Mouse (Mus musculus): ENCODE measurements at regions not wholly inside any gene's neighbourhood (a gene's known extent, or its start where the extent isn't known, plus 50 kb on each side); places are given as distances from the start of the nearest gene placed in this dataset.

DNA sequence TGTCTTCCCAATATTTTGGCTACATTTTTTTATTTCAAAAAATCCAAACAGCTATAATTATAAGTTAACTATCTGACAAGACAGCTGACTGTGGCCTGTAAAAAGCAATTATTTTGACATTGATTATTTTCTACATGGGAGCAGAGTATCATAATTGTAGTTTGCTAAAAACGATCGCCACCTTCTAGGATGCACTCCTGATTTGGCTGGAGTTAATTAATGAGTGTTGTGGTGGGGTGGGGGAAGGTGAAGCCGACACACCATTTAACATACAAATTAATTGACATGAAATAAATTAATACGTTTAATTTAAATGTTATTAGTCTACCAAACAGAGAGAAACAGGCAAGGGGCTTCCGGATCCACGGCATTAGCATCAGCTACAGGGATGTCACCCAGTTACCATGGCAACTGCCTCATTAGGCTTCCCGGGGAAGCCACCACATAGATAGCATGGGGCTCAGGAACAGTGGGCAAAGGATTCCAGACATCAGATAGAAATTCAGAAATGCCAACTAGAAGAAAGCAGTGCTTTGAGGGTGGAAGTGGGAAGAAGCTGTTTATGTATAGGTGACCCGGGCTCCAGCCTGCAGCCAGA, 255.9 kb downstream of the Prdm2 start:
- DNase-seq, result no peak

GRCm38 (mm10) chr4:142956376-142956775, 256.4 kb downstream of the Prdm2 start:
- no peak for DNase-seq

GRCm38 (mm10) chr4:142953724-142954123, 259.1 kb downstream of the Prdm2 start:
- DNase-seq, result no peak

DNA sequence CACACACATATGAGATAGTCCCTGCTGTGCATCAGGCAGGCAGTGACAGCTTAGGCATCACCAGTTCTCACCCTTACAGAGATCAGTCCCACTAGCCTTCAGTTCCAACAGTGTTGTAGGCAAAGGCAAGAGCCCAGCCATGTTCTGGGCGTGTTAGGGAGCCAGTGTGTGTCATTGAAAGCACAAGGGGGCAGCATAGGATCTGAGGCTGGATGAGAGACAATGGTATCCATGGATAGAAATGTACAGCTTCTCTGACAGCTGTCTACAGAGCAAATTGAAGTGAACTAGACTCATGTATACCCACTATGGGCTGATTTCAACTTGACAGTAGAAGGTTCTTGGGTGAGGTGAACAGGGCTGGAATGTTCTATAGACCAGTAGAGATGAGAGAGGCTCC, 259.9 kb downstream of the Prdm2 start:
- DNase-seq, result no peak

DNA sequence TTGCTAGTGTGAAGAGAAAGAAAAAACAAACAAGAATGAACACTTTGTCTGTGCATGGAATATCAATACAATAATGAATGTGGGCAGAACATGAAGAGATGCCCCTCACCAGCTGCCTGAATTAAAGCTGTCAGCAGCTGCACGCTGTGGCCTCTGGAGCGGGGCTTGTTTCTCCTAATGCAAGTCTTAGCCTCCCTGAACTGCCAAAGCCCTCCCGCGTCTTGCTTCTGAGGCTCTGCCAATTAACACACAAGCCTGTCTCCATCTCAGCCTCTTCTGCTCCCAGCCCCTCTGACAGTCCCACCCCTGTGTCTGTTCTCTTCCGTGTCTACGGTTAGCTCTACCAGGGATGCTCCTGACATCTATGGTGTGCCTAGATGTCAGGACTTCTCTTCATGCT, 265.1 kb downstream of the Prdm2 start:
- DNase-seq, result no peak

GRCm38 (mm10) chr4:142933627-142934026, 279.2 kb downstream of the Prdm2 start:
- no peak for DNase-seq

- DNase-seq, result no peak
These were observed 283.6 kb downstream of the Prdm2 start for GRCm38 (mm10) chr4:142929245-142929644.

DNA sequence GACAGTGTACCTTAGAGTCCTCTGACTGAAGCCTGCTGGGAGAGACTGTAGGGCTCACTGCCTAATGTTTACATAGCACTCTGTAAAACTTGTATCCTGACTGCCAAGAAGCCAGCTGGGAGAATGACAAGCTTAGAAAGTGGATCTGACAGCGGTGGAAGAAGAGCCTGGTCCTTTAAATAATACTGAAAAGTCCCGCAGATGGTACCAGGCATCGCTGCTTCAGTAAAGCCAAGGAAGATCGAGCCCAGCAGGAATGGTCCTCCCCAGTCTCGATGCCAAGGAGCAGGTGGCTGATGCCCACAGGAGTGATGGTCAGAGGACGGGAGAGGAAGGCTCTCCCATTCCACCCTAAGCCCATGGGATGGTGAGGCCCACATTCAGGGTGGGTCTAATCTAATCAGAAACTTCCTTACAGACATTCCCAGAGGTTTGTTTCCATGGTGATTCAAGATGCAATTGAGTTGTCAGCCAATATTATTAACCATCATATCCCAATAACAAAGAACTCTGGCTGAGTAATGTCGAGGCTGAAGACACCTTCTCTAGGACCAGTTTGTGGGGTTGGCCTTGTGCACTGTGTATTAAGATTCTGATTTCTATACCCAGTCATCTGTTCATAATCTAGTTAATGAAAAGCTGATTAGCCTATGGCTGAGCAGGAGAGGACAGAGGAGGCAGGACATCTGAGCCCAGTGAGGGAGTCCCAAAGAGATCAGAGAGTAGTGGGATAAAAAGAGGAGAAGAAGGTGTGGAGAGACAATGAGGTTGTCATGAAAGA, 285.3 kb downstream of the Prdm2 start:
- no peak for DNase-seq

GRCm38 (mm10) chr4:142925111-142925510, 287.7 kb downstream of the Prdm2 start:
- no peak for DNase-seq

DNA sequence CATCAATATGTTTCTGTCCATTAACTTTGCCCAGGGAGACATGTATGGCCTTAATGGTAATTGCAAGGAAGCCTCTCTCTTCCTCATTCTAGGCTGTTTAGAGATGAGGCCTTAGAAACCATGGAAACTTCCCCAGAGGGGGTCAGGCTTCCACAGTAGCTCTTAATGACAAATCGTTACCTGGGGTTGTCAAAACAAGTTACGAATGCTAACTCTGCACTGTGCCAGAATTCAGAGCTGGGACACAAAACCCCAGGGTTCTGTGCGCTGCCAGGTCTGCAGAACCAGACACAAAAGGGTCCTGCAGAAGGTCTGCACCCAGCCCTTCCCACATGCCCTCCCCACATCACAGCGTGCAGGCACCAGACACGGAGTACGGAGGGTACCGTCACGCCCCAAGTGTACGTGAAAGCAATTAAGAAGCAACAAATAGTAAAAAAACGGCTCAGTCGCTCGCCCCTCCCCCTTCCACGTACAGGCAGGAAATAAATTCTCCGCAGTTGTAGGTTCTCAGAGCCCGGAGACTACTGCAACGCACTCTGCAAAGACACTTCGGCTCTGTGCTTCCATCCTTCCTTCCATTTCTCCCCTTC, 303.3 kb downstream of the Prdm2 start:
- DNase-seq, result no peak

DNA sequence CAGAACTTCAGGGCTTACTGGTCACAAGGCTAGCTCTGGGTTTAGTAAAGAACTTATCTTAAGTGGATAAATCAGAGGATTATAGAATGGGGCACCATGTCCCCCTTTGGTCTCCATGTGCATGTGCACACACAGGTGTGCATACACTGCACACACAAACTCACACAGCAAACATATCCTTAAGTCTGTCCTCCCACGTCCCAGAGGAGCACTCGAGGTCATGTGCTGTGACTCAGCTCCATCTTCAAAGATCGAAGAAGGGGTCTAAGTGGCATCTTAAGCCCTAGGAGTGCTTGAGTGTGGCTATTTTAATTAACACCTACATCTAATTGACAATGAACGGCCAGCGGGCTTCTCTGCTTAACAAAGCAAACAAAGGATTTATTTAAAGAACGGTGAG, 304.0 kb downstream of the Prdm2 start:
- DNase-seq, result no peak

DNA sequence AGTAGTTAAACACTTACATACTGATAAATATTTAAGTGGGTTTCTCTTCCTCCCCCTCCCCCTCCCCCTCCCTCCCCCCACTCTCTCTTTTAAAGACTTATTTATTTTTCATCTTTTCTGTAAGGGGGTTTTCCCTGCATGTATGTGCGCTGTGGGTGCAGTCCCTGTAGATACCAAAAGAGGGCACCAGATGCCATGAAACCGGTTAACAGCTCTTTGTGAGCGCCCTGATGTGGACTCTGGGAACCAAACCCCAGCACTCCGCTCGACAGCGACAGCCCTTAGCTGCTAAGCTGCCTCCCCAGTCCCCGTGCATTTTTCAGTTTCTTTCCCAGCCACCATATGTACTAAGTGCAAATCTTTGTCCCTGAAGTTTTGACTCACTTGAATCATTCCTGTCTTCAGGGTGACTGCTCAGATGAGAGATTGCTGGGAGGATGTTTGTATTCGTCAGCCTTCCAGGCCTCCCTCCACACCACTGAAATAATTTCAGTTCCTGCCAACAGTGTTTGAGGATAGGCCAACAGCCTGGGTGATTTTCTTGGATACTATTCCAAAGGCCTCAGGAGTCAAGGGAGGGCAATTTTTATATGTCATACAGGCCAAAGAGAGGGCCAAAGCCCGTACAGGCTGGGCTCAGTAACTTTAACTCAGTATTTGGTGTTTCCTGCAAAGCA, 309.3 kb downstream of the Prdm2 start:
- DNase-seq, result no peak

GRCm38 (mm10) chr4:142900792-142901191, 312.0 kb downstream of the Prdm2 start:
- DNase-seq, result no peak

DNA sequence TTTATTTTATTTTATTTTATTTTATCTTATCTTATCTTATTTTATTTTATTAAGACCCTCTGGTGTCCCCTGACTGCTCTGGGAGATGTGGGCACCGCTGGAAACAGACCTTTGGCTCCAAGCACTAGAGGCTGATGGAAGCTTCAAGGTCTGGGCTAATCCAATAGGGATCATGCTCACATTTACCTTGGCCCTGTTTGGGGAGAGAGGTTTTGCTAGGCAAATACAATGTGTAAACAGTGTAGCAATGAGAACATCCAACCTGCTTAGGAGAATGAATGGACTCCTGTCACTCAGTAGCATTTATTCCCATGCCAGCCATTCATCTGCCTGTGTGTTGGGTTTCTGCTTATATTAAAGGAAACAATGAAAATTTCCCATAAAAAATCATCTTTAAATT, 313.8 kb downstream of the Prdm2 start:
- no peak for DNase-seq

DNA sequence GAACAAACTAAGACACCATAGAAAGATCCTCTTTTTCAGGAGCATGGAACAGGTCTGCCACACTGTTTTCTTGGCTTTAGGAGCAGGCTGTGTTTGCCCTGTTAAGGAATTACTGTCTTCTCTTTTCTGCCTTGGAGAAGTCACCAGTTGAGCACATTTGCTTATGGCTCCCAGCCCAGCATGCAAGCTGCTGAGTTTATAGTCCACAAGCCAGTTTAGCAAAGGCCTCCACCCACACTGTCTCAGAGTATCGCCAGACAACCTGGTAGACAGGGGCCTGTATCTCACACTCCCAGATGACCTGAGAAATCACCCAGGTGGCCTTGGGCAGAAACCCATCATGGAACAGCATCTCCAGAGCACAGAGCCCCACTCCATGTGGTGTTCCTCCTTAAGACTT, 322.1 kb downstream of the Prdm2 start:
- DNase-seq, result no peak

DNA sequence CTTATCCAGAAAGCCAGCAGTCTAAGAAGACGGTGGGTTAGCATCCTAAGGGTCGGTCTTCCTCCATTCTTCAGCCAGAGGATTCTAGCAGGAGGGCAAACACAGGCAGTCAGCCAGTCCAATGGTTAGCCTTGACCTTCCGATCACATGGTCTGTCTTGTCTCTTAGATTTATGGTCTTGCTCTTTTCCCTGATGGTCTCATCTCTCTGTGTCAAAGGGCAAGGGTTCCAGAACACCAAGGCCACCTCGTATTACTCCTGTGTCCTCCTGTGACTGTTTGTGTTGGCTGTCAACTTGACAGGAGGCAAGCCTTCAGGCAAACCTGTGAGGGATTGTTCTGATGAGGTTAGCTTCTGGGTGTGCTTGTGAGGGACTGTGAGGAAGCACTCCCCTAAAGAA, 323.9 kb downstream of the Prdm2 start:
- DNase-seq, result no peak

- DNase-seq, result no peak
These were observed 324.9 kb downstream of the Prdm2 start for GRCm38 (mm10) chr4:142887876-142888275.

- peak; percentile 65 for DNase-seq
These were observed 332.5 kb downstream of the Prdm2 start for GRCm38 (mm10) chr4:142880323-142880759.

GRCm38 (mm10) chr4:142876151-142876550, 336.6 kb downstream of the Prdm2 start:
- no peak for DNase-seq

- no peak for DNase-seq
These were observed 337.7 kb downstream of the Prdm2 start for GRCm38 (mm10) chr4:142875105-142875504.

GRCm38 (mm10) chr4:142866341-142866740, 346.5 kb downstream of the Prdm2 start:
- DNase-seq, result no peak

DNA sequence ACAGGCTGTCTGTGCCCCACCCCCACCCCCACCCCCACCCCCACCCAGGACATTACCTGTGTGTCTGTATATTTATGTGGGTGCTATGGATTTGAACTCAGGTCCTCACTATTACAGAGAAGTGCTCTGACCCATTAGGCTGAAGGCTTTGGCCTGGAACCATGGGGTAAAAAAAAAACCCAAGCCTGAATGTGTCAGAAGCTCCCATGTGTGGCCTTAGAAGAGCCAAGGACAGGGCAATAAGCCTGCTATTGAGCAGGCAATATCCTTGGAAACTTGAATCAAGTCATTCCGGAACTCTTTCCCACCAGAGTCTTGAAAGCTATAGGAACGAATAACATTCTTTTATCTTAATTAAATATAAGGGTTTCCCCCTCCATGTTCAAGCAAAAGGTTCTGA, 347.2 kb downstream of the Prdm2 start:
- DNase-seq, result no peak

DNA sequence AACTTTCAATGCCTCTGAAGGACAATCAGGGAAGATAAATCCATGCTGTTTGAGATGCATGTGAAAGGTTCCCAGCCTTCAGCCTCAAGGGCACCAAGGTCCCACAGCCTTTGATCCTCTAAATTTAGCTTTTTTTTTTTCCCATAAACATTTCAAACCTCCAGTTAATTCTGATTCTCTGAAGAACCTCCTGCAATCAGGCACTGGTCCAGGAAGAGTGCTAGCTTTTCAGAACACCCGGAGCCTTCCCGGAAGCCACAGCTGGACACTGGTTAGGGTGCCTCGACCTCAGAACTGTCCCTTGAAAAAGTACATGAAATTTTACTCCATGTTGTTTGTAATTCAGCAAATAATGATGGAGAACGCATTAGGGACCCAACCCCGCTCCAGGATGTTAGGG, 348.9 kb downstream of the Prdm2 start:
- DNase-seq, result no peak

Measured in gastrocnemius, postnatal 10 days (tissue).